Mouse (Mus musculus) erythroblast, embryonic 14.5 days (primary cell): ENCODE results near the gene 2010111I01Rik.

Experiments
- GATA1 ChIP-seq: IDR thresholded peaks from 2 replicates; pipeline ENCODE4 v1.6.1; 2012; ENCODE audit warnings: low read length, inconsistent platforms, mixed read lengths
- TAL1 ChIP-seq: IDR thresholded peaks from 3 replicates; pipeline ENCODE4 v1.6.1; 2012; ENCODE audit warnings: low read length, inconsistent platforms, mixed read lengths

DNA sequence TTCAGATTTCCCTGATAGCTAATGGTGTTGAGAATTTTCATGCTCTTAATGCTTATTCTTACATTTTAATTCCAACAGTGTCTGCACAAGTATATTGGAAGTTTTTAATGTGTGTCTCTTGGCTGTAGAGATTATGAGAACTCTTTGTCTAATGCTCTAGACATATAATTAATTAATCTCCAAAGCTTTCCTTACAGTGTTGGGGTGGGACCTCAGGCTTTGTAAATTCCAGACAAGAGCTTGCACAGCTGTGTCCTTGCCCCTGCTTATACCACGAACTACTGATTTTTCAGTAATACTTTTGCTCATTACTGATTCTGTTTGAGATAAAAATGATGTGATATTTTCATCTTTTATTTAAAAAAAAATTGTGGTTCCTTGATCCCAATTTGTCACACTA, 74.2 kb downstream of the 2010111I01Rik start:
- TF ChIP-seq GATA1 (no peak), TAL1 (no peak)
